Comparison of ENCODE assay signal across 21 mouse cellular contexts in the genomic region with DNA sequence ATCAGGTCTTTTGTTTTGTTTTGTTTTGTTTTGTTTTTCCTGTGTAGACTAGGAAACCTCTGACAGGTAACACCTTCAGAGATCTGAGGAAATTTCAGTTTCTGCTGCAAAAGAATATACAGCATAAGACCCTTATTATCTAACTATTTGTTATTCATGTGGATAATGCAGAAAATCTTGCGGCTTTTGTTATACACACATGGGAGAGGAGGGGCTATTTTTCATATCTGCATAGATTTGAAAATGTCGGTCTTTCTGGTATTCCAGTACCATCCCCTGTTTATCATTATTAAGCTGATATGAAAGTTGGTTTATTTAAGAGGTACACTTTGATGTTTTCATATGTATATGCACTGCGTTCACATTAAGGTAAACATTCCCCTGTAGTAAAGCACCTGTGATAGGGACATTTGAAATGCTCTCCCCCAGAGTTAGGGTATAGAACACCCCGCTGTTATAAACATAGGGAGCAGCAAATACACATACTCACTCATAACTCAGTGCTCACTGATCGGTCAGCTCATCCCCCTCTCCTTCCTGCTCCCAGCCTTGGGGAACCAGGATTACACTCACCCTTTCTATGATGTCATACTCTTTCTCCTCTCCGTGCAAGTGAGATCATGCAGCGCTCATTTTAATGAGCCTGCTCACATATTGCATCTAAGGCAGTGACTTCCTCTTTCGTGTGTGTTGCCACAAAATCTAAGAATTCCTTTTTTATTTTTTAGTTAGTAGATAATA.
DNase-seq lines count a peak whose midpoint lies in the region; ATAC-seq lines count a peak whose summit lies in the region.
"Had no signal": no experiment of that assay in that cellular context is flagged by ENCODE, and none has a peak within 500 bp of the region (broad histone marks: within the 10 kb centered on the region; RNA-seq: fewer than 3 reads in every experiment).

No protein-coding gene starts in this region.

- H3K27ac ChIP-seq in forebrain, embryonic 16.5 days (ENCODE audit: low read length): no peak overlapping the region
- no peak overlapping the region for H3K27ac ChIP-seq in forebrain, embryonic 15.5 days (replicated peaks)
- no peak overlapping the region for H3K27ac ChIP-seq in midbrain, embryonic 13.5 days
- no peak overlapping the region for H3K27ac ChIP-seq in midbrain, embryonic 10.5 days (replicated peaks)
- H3K27ac ChIP-seq in midbrain, embryonic 15.5 days: no peak overlapping the region
- H3K27ac ChIP-seq: embryonic facial prominence, embryonic 15.5 days; gastrocnemius, adult 2 months; hindbrain, embryonic 10.5 days had no signal

- DNase-seq in midbrain, embryonic 10.5 days (ENCODE audit: low spot score): no peak
- no peak for DNase-seq in left cerebral cortex, adult 9 months (ENCODE audit: low spot score in 2 of 2)
- DNase-seq in urinary bladder, postnatal 36 days (ENCODE audit: low spot score in 2 of 2): no peak
- DNase-seq: adrenal gland, adult 8-10 months; adrenal gland, postnatal 36 days; cerebellum, adult 11 months; cerebellum, adult 8-10 months; cerebellum, postnatal 14 days; embryo, embryonic 11 days; gastrocnemius, adult 2 months; gastrocnemius, postnatal 25 days had no signal

- H3K36me3 ChIP-seq in forebrain, embryonic 16.5 days (ENCODE audit: control insufficient read depth, insufficient read depth): peaks cover 2% of the 10 kb centered on the region; the same call in 1 of the 2 replicates
- H3K36me3 ChIP-seq in forebrain, embryonic 15.5 days: peaks cover 6% of the 10 kb centered on the region; the same call in 1 of the 2 replicates
- peaks cover 20% of the 10 kb centered on the region for H3K36me3 ChIP-seq in midbrain, embryonic 13.5 days
- H3K36me3 ChIP-seq in midbrain, embryonic 10.5 days: peaks cover 18% of the 10 kb centered on the region
- H3K36me3 ChIP-seq in midbrain, embryonic 15.5 days (replicated peaks): peaks cover 11% of the 10 kb centered on the region; the same call in 1 of the 2 replicates

- 0 out of 2 replicates have a peak, but pooled peaks have one; percentile 31 for ATAC-seq in forebrain, embryonic 16.5 days
- ATAC-seq in forebrain, embryonic 15.5 days (replicated peaks): no peak; the same call in 1 of the 2 replicates
- peak; percentile 60 for ATAC-seq in midbrain, embryonic 13.5 days
- ATAC-seq in midbrain, embryonic 15.5 days (replicated peaks): peak; percentile 59; the same call in 1 of the 2 replicates
- ATAC-seq: hindbrain, embryonic 16.5 days; inflammation-experienced regulatory T-cells, adult 6 months had no signal

- no peak overlapping the region for H3K9ac ChIP-seq in forebrain, embryonic 16.5 days (replicated peaks; ENCODE audit: low read depth, low read length)
- no peak overlapping the region for H3K9ac ChIP-seq in forebrain, embryonic 15.5 days (replicated peaks)
- no peak overlapping the region for H3K9ac ChIP-seq in midbrain, embryonic 13.5 days (replicated peaks)
- no peak overlapping the region for H3K9ac ChIP-seq in midbrain, embryonic 15.5 days
- H3K9ac ChIP-seq: embryonic facial prominence, embryonic 15.5 days; heart, embryonic 12.5 days had no signal

- no peaks in the 10 kb centered on the region for H3K27me3 ChIP-seq in forebrain, embryonic 16.5 days (replicated peaks; ENCODE audit: control insufficient read depth, insufficient read depth, low read length)
- no peaks in the 10 kb centered on the region for H3K27me3 ChIP-seq in forebrain, embryonic 15.5 days
- H3K27me3 ChIP-seq in midbrain, embryonic 13.5 days: no peaks in the 10 kb centered on the region
- H3K27me3 ChIP-seq in midbrain, embryonic 10.5 days (ENCODE audit: low read depth, poor library complexity, severe bottlenecking): no peaks in the 10 kb centered on the region
- no peaks in the 10 kb centered on the region for H3K27me3 ChIP-seq in midbrain, embryonic 15.5 days (replicated peaks)
- H3K27me3 ChIP-seq: embryonic facial prominence, embryonic 15.5 days; heart, embryonic 12.5 days had no signal

- 66% methylated on average over 8 of the region's 8 CpGs for WGBS in forebrain, embryonic 16.5 days
- WGBS in forebrain, embryonic 15.5 days: 71% methylated on average over 8 of the region's 8 CpGs
- 83% methylated on average over 8 of the region's 8 CpGs for WGBS in midbrain, embryonic 13.5 days
- 91% methylated on average over 8 of the region's 8 CpGs for WGBS in midbrain, embryonic 10.5 days
- 75% methylated on average over 8 of the region's 8 CpGs for WGBS in midbrain, embryonic 15.5 days

- no peaks in the 10 kb centered on the region for H3K4me1 ChIP-seq in forebrain, embryonic 16.5 days (replicated peaks; ENCODE audit: control insufficient read depth, insufficient read depth, low read length)
- 0 out of 2 replicates have a peak, but pooled peaks cover 4% of the 10 kb centered on the region for H3K4me1 ChIP-seq in forebrain, embryonic 15.5 days
- H3K4me1 ChIP-seq in midbrain, embryonic 13.5 days (replicated peaks): peaks cover 6% of the 10 kb centered on the region
- H3K4me1 ChIP-seq in midbrain, embryonic 10.5 days: no peaks in the 10 kb centered on the region
- no peaks in the 10 kb centered on the region for H3K4me1 ChIP-seq in midbrain, embryonic 15.5 days
- H3K4me1 ChIP-seq: embryonic facial prominence, embryonic 15.5 days; heart, embryonic 12.5 days; hindbrain, embryonic 10.5 days had no signal

- no peaks in the 10 kb centered on the region for H3K9me3 ChIP-seq in forebrain, embryonic 16.5 days (ENCODE audit: control insufficient read depth, low read length)
- no peaks in the 10 kb centered on the region for H3K9me3 ChIP-seq in forebrain, embryonic 15.5 days
- no peaks in the 10 kb centered on the region for H3K9me3 ChIP-seq in midbrain, embryonic 13.5 days
- H3K9me3 ChIP-seq in midbrain, embryonic 10.5 days (replicated peaks): no peaks in the 10 kb centered on the region
- no peaks in the 10 kb centered on the region for H3K9me3 ChIP-seq in midbrain, embryonic 15.5 days
- H3K9me3 ChIP-seq: embryonic facial prominence, embryonic 15.5 days; hindbrain, embryonic 10.5 days had no signal

- H3K4me3 ChIP-seq in forebrain, embryonic 16.5 days (replicated peaks; ENCODE audit: low read length): no peak overlapping the region
- H3K4me3 ChIP-seq in forebrain, embryonic 15.5 days: no peak overlapping the region
- no peak overlapping the region for H3K4me3 ChIP-seq in midbrain, embryonic 13.5 days (replicated peaks)
- no peak overlapping the region for H3K4me3 ChIP-seq in midbrain, embryonic 10.5 days
- H3K4me3 ChIP-seq in midbrain, embryonic 15.5 days: no peak overlapping the region
- H3K4me3 ChIP-seq: embryonic facial prominence, embryonic 15.5 days; erythroblast, embryonic 14.5 days; gastrocnemius, adult 2 months; heart, embryonic 12.5 days; hindbrain, embryonic 10.5 days had no signal

- H3K4me2 ChIP-seq in forebrain, embryonic 16.5 days (ENCODE audit: low read length): no peak overlapping the region
- no peak overlapping the region for H3K4me2 ChIP-seq in forebrain, embryonic 15.5 days (replicated peaks)
- no peak overlapping the region for H3K4me2 ChIP-seq in midbrain, embryonic 13.5 days (replicated peaks)
- no peak overlapping the region for H3K4me2 ChIP-seq in midbrain, embryonic 15.5 days
- H3K4me2 ChIP-seq: embryonic facial prominence, embryonic 15.5 days; heart, embryonic 12.5 days had no signal
